Mouse (Mus musculus) neural tube, embryonic 13.5 days (tissue): ENCODE data around the gene Map2. TPM values are rescaled to one million over a fixed set of nuclear protein-coding genes. Genes with fewer than 3 reads are reported as not detected.

Source experiments
- ATAC-seq: fragments of 200-750 bp; cut with Nextera tagmentation; 2 replicates; pipeline ENCODE4 v1.8.0; 2017; ENCODE audit warnings: low read depth, mild to moderate bottlenecking, moderate TSS enrichment, moderate library complexity
- H3K27ac ChIP-seq: fragments of 300-500 bp; sonication (generic); replicated peaks from 2 replicates; pipeline ENCODE4 v1.5.1; 2015; ENCODE audit warnings: moderate library complexity, mild to moderate bottlenecking, inconsistent platforms
- H3K27me3 ChIP-seq: fragments of 300-500 bp; sonication (generic); 2 replicates; pipeline ENCODE4 v1.6.1; 2015; ENCODE audit warnings: mild to moderate bottlenecking, inconsistent platforms
- H3K36me3 ChIP-seq: fragments of 300-500 bp; sonication (generic); 2 replicates; pipeline ENCODE4 v1.6.1; 2015; ENCODE audit warnings: mild to moderate bottlenecking, inconsistent platforms
- H3K4me1 ChIP-seq: fragments of 300-500 bp; sonication (generic); replicated peaks from 2 replicates; pipeline ENCODE4 v1.6.1; 2015; ENCODE audit warnings: inconsistent platforms
- H3K4me2 ChIP-seq: fragments of 300-500 bp; sonication (generic); 2 replicates; pipeline ENCODE4 v1.6.1; 2015; ENCODE audit warnings: inconsistent platforms, mild to moderate bottlenecking, moderate library complexity
- H3K4me3 ChIP-seq: fragments of 300-500 bp; sonication (generic); 2 replicates; pipeline ENCODE4 v1.5.1; 2015; ENCODE audit warnings: mild to moderate bottlenecking, inconsistent platforms
- H3K9ac ChIP-seq: fragments of 300-500 bp; sonication (generic); 2 replicates; pipeline ENCODE4 v1.6.1; 2015; ENCODE audit warnings: moderate library complexity, mild to moderate bottlenecking, inconsistent platforms
- H3K9me3 ChIP-seq: fragments of 300-500 bp; sonication (generic); 2 replicates; pipeline ENCODE4 v1.6.1; 2016; ENCODE audit warnings: inconsistent platforms
- WGBS: fragments of 180-500 bp; shearing (Covaris S2); methylation state at CpG from one replicate; pipeline ENCODE4 v1.1.7; 2015; 5-methylcytosine and 5-hydroxymethylcytosine counted together
- polyA plus RNA-seq: library from polyadenylated mRNA; unstranded; fragments of >200 nt; fragmentation: Nextera tagmentation; extraction: Ambion mirVana; gene quantifications from 2 replicates; pipeline ENCODE4 v1.2.1, GENCODE M21; 2015

Gene Map2
- polyA plus RNA-seq, 1 experiment from 2014 or later = 356 TPM

- Histone ChIP-seq H3K4me3 (peak overlapping the region; percentile 88), H3K9ac (peak overlapping the region; percentile 96), H3K36me3 (peaks cover 8% of the 10 kb centered on the region), H3K27me3 (no peaks in the 10 kb centered on the region), H3K4me2 (peak overlapping the region; percentile 66), H3K9me3 (no peaks in the 10 kb centered on the region), H3K4me1 (peaks cover 37% of the 10 kb centered on the region), H3K27ac (peak overlapping the region; percentile 94)
- peak; percentile 68 for ATAC-seq
- WGBS = 12% methylated on average over 9 of the region's 9 CpGs
These were observed 1.2 kb downstream of the Map2 start for GRCm38 (mm10) chr1:66176012-66176837.

- ATAC-seq = no peak
- H3K36me3 ChIP-seq = peaks cover 13% of the 10 kb centered on the region
- H3K27me3 ChIP-seq = no peaks in the 10 kb centered on the region
- WGBS = 29% methylated on average over 2 of the region's 2 CpGs
- H3K27ac ChIP-seq = peak overlapping the region; percentile 94
- no peaks in the 10 kb centered on the region for H3K9me3 ChIP-seq
- peaks cover 42% of the 10 kb centered on the region for H3K4me1 ChIP-seq
- H3K4me2 ChIP-seq = peak overlapping the region; percentile 66
- H3K4me3 ChIP-seq = peak overlapping the region; percentile 88
- peak overlapping the region; percentile 96 for H3K9ac ChIP-seq
These were observed 1.7 kb downstream of the Map2 start for GRCm38 (mm10) chr1:66176838-66177105.

- Histone ChIP-seq H3K4me2 (peak overlapping the region; percentile 66), H3K36me3 (peaks cover 13% of the 10 kb centered on the region), H3K9me3 (no peaks in the 10 kb centered on the region), H3K27ac (peak overlapping the region; percentile 54), H3K9ac (peak overlapping the region; percentile 96), H3K27me3 (no peaks in the 10 kb centered on the region), H3K4me3 (peak overlapping the region; percentile 88), H3K4me1 (peaks cover 50% of the 10 kb centered on the region)
- 19% methylated on average over 4 of the region's 4 CpGs for whole genome bisulfite sequencing
- ATAC-seq = no peak
These were observed 2.6 kb downstream of the Map2 start for GRCm38 (mm10) chr1:66177489-66178170.

GRCm38 (mm10) chr1:66187016-66187681, 12.1 kb downstream of the Map2 start:
- Histone ChIP-seq H3K9me3 (no peaks in the 10 kb centered on the region), H3K4me2 (0 out of 2 replicates have a peak overlapping the region, but pooled peaks have one; percentile 8), H3K9ac (no peak overlapping the region), H3K36me3 (no peaks in the 10 kb centered on the region; the same call in 1 of the 2 replicates), H3K4me1 (peaks cover 30% of the 10 kb centered on the region), H3K27ac (no peak overlapping the region), H3K4me3 (no peak overlapping the region), H3K27me3 (no peaks in the 10 kb centered on the region)
- 0 out of 2 replicates have a peak, but pooled peaks have one; percentile 19 for ATAC-seq
- WGBS = 45% methylated on average over 12 of the region's 12 CpGs

GRCm38 (mm10) chr1:66192401-66192800, 17.3 kb downstream of the Map2 start:
- no peaks in the 10 kb centered on the region for H3K27me3 ChIP-seq
- no peak for ATAC-seq
- no peak overlapping the region for H3K4me3 ChIP-seq
- H3K9me3 ChIP-seq = no peaks in the 10 kb centered on the region
- H3K4me2 ChIP-seq = no peak overlapping the region
- WGBS = 100% methylated on average over 1 of the region's 1 CpGs
- H3K36me3 ChIP-seq = no peaks in the 10 kb centered on the region
- peaks cover 30% of the 10 kb centered on the region for H3K4me1 ChIP-seq
- no peak overlapping the region for H3K9ac ChIP-seq
- no peak overlapping the region for H3K27ac ChIP-seq

- H3K4me1 ChIP-seq = peaks cover 27% of the 10 kb centered on the region
- no peak overlapping the region for H3K4me3 ChIP-seq
- ATAC-seq = no peak
- H3K27me3 ChIP-seq = no peaks in the 10 kb centered on the region
- H3K9me3 ChIP-seq = no peaks in the 10 kb centered on the region
- H3K4me2 ChIP-seq = no peak overlapping the region
- H3K27ac ChIP-seq = no peak overlapping the region
- no peak overlapping the region for H3K9ac ChIP-seq
- 81% methylated on average over 2 of the region's 2 CpGs for WGBS
- H3K36me3 ChIP-seq = no peaks in the 10 kb centered on the region
These were observed 17.8 kb downstream of the Map2 start for GRCm38 (mm10) chr1:66192891-66193290.

- Histone ChIP-seq H3K9ac (no peak overlapping the region), H3K4me3 (no peak overlapping the region), H3K27me3 (no peaks in the 10 kb centered on the region), H3K9me3 (no peaks in the 10 kb centered on the region), H3K4me1 (peaks cover 32% of the 10 kb centered on the region), H3K4me2 (peak overlapping the region; percentile 20; the same call in 1 of the 2 replicates), H3K36me3 (no peaks in the 10 kb centered on the region), H3K27ac (peak overlapping the region; percentile 73)
- peak; percentile 84 for ATAC-seq
- 22% methylated on average over 13 of the region's 13 CpGs for WGBS
These were observed 20.1 kb downstream of the Map2 start for GRCm38 (mm10) chr1:66195040-66195726.

GRCm38 (mm10) chr1:66196240-66196639, 21.2 kb downstream of the Map2 start:
- no peak overlapping the region for H3K9ac ChIP-seq
- H3K4me2 ChIP-seq = no peak overlapping the region
- H3K9me3 ChIP-seq = no peaks in the 10 kb centered on the region
- no peaks in the 10 kb centered on the region for H3K36me3 ChIP-seq
- H3K27ac ChIP-seq = no peak overlapping the region
- H3K4me1 ChIP-seq = peaks cover 33% of the 10 kb centered on the region
- no peak for ATAC-seq
- H3K27me3 ChIP-seq = no peaks in the 10 kb centered on the region
- no peak overlapping the region for H3K4me3 ChIP-seq
- WGBS = 91% methylated on average over 4 of the region's 4 CpGs

GRCm38 (mm10) chr1:66196716-66197115, 21.6 kb downstream of the Map2 start:
- WGBS = 89% methylated on average over 4 of the region's 4 CpGs
- H3K4me1 ChIP-seq = peaks cover 33% of the 10 kb centered on the region
- no peak overlapping the region for H3K4me3 ChIP-seq
- no peak overlapping the region for H3K4me2 ChIP-seq
- H3K27ac ChIP-seq = no peak overlapping the region
- H3K9me3 ChIP-seq = no peaks in the 10 kb centered on the region
- H3K36me3 ChIP-seq = no peaks in the 10 kb centered on the region
- no peak overlapping the region for H3K9ac ChIP-seq
- no peaks in the 10 kb centered on the region for H3K27me3 ChIP-seq
- ATAC-seq = no peak

GRCm38 (mm10) chr1:66205517-66205916, 30.4 kb downstream of the Map2 start:
- H3K4me2 ChIP-seq = no peak overlapping the region
- H3K9me3 ChIP-seq = no peaks in the 10 kb centered on the region
- 82% methylated on average over 2 of the region's 2 CpGs for WGBS
- no peak overlapping the region for H3K9ac ChIP-seq
- H3K27ac ChIP-seq = no peak overlapping the region
- ATAC-seq = no peak
- H3K4me1 ChIP-seq = peaks cover 23% of the 10 kb centered on the region
- no peaks in the 10 kb centered on the region for H3K36me3 ChIP-seq
- no peaks in the 10 kb centered on the region for H3K27me3 ChIP-seq
- H3K4me3 ChIP-seq = no peak overlapping the region

- ATAC-seq = no peak
- 33% methylated on average over 3 of the region's 3 CpGs for WGBS
These were observed 31.8 kb downstream of the Map2 start for GRCm38 (mm10) chr1:66206904-66207303.

More at GRCm38 (mm10) chr1:66206904-66207303, 31.8 kb downstream of the Map2 start:
- no peak overlapping the region for H3K27ac ChIP-seq
- H3K4me1 ChIP-seq = peaks cover 28% of the 10 kb centered on the region
- H3K4me3 ChIP-seq = no peak overlapping the region
- no peaks in the 10 kb centered on the region for H3K27me3 ChIP-seq
- no peak overlapping the region for H3K4me2 ChIP-seq
- H3K9ac ChIP-seq = no peak overlapping the region
- no peaks in the 10 kb centered on the region for H3K9me3 ChIP-seq
- no peaks in the 10 kb centered on the region for H3K36me3 ChIP-seq
